Mouse (Mus musculus) T-helper 17 cell (primary cell): ENCODE measurements around the gene Pglyrp2.

Source experiments
- in situ Hi-C, 2 experiments: fragments of 300-600 bp; cut with MboI, MseI; formaldehyde crosslinking; loops; 1 replicate in 1 of 2; 2 replicates in 1 of 2; pipeline ENCODE4 v1.15.1; 2025; ENCODE audit warnings: high pct_unique_total_duplicates in 2 of 2

Pglyrp2 gene

GRCm38 (mm10) chr17:32402779-32403157 lies 21.2 kb downstream of the Pglyrp2 start:
- in situ Hi-C loops = no loop called here

DNA sequence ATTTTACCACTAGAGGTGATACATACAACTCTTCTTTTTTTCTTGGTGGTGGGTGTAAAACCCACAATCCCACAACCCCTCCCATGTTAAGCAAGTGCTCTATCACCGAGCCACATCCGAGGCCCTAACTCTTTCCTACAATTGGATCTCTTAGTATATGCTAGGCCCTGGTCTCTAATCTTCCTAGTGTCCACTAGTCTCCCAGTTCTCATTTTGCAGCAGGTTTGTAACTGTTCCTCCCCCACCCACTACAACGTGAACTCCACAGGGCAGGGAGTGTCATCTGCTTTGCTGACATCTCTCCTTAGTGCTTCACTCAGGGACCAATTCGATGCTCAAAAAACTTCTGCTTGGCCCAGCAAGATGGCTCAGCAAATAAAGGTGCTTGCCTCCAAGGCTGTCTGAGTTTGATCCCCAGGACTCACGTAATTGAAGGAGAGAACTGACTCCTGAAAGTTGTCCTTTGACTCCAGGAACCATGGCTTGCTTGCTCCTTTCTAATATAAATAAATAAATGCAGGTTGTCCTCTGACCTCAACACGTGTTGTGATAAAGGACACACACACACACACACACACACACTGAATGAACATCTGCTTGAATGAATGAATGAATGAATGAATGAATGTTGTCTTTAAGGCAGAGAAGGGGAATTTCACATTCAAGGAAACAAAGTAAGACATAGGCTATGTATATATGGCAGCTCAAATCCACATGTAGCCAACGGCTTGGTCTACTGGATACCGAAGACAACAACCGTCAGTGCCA lies 21.8 kb downstream of the Pglyrp2 start:
- in situ Hi-C loops = no loop called here

DNA sequence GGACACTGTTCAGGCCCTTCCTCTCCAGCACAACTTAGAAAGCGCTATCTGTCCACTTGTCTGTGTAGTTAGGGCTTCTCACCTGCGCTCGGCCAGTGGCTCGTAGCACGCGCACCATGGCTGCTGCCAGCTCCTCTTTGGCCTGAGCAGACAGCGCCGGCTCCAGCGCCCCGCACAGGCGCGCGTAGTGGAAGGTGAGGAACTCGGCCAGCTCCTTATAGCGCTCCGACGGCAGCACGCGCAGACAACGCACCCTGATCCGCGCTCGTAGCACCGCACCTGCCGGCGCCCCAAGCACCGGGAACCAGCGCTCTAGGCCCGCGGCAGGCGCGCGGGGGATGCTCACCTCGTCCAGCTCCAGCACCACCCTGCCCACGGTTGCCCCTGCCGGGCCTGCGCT lies 27.7 kb downstream of the Pglyrp2 start:
- in situ Hi-C loops = loop anchor here in 1 of 2 experiments (5.0 kb wide), 1 partner anchor 39 kb away; no protein-coding TSS in a partner anchor

GRCm38 (mm10) chr17:32393944-32394343 lies 30.0 kb downstream of the Pglyrp2 start:
- in situ Hi-C loops = no loop called here

- in situ Hi-C loops = loop anchor here in 1 of 2 experiments (5.0 kb wide), 1 partner anchor 103 kb away; no protein-coding TSS in a partner anchor
Measured at GRCm38 (mm10) chr17:32389101-32389659, 34.8 kb downstream of the Pglyrp2 start, which contains the start of gene Wiz. TSS of gene Wiz (minus strand) at chr17:32389439.

DNA sequence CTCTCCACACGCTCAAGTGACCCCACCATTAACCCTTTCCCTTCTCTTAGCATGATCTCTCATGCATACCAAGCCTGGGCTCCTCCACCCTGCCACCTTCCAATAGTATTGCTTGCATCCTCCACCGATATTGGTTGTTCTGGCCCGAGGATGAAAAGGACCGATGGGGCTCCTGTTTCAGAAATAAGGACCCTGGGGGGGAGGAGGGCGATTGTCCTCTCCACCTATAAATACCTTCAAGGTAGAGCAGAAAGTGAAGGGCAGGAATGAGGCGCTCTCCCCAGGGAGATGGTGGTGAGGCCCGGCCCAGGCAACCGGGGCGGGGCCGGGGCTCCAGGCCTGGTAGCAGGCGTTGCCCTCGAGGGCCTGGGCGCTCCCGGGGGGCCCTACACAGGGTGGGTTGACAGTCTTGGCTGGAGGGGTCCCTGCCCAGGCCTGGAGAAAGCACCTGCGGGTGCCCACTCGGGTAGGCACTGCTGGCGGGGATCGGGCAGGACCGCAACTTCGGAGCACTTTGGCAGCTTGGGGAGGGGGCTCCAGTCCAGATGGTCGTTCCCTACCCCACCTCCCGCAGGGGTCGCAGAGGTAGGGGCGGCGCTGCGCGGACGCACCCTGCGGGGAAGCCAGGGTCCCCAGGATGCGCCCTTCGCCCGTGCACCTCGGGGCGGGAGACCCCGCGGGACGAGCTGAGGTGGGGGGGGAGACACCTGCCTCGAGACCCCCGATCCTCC lies 35.4 kb downstream of the Pglyrp2 start:
- in situ Hi-C loops = loop anchor here in 1 of 2 experiments (5.0 kb wide), 1 partner anchor 104 kb away; no protein-coding TSS in a partner anchor

DNA sequence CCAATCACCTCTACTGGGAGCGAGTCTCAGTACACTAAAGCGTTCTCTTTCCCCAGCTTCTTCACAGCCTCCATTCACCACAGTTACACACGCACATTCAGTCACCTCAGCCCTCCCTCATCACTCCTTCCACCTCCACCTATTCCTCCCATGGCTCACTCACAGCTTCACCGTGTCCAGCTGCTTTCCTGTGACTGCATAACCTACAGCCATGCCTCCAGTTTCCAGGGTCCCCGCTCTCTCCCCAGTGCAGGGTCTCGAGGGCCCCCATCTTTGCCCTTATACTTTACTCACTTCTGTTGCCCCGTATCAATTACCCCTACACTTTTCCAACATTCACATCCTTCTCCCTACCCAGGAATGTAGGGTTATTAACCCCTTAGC lies 36.0 kb downstream of the Pglyrp2 start:
- in situ Hi-C loops = loop anchor here in 1 of 2 experiments (5.0 kb wide), 1 partner anchor 104 kb away; no protein-coding TSS in a partner anchor

DNA sequence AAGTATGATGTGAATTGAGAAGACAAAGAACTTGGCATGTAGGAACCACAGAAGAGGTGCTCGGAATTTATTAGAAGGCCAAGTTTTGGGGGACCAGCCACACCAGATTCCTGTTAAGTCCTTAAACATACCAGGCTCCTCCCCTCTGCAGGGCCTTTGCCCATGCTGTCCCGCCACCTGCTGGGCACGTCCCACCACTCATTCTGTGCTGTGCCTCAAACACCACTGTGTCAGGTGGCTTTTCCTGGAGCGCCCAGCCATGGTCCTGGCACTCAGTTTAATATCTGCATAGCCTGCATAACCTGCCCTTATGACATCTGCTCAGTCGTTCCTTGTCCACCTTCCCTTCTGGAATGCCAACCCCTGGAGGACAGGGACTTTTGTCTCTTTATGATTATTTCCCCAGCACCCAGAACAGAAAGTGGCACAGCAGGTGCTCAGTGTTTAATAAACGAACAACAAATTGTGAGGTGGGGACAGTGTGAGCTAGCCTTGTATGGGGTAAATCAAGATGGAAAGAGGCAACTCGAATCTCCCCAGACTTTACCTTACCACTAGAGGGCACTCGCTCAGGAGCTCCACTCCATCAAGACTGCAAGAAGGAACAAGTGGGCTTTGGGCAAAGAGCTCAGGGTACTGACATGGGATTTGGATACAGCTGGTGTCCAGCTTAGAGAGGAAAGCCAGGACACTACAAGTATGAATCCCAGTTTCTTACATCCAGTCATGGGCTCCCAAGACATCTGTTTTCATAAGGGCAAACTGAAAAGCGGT lies 37.1 kb downstream of the Pglyrp2 start:
- in situ Hi-C loops = loop anchor here in 1 of 2 experiments (5.0 kb wide), 1 partner anchor 105 kb away; no protein-coding TSS in a partner anchor

- in situ Hi-C loops = no loop called here
Measured at GRCm38 (mm10) chr17:32383661-32384060, 40.3 kb downstream of the Pglyrp2 start.

DNA sequence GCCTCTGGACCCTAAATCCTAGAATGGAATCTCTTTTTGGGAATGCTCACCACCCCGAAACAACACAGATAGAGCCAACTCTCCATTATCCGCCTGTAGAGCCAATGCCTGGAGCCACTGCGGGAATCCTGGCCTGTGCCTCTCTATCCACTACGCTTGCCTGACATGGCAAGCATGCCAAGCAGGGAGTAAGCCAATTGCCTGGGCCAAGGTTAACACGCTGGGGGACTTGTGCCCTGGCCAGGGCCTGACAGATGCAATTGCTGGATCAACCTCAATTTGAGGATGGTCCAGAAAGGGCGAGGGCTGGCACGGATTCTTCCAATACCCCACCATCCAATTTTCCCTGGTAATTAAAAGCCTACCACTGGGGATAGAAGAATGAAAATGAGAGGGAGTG lies 41.4 kb downstream of the Pglyrp2 start:
- in situ Hi-C loops = no loop called here

DNA sequence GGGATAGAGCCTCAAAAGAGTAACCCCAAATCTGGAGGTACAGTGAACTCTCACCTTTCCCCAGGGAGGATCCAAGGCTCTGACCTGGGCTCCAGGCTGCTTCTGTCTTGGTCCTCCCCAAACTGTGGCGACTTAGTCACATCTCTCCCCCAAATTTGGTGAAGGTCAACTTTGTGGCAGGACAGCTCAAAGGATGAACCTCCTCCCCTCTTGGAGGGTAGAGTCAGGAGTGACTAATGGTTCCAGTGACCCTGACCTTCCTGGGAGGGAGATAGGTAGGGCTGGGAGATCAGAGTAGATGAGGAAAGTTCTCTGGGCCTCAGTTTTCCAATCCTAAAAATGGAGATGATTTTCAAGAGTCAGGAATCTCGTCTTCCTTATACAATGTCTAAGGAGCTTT lies 45.2 kb downstream of the Pglyrp2 start:
- in situ Hi-C loops = no loop called here

DNA sequence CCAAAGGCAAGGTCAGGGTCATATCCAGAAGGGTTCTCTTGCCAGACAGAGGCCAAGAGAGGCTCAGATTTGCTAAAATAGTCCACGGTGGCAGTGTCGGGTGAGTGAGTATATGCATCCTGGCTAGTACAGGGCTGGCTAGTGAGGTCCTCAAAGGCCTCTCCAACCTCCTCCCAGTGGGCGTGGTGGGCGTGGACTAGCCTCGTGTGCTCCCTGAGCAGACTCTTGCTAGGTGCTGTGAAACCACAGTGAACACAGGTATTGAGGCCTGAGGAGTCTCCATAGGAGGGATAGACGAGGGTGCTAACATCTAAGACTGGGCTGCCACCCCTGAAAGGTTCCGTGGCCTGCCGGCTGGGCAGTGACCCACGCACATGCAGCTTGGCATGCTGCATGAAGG lies 46.8 kb downstream of the Pglyrp2 start:
- in situ Hi-C loops = no loop called here

- in situ Hi-C loops = no loop called here
Measured at GRCm38 (mm10) chr17:32376475-32376874, 47.5 kb downstream of the Pglyrp2 start.

DNA sequence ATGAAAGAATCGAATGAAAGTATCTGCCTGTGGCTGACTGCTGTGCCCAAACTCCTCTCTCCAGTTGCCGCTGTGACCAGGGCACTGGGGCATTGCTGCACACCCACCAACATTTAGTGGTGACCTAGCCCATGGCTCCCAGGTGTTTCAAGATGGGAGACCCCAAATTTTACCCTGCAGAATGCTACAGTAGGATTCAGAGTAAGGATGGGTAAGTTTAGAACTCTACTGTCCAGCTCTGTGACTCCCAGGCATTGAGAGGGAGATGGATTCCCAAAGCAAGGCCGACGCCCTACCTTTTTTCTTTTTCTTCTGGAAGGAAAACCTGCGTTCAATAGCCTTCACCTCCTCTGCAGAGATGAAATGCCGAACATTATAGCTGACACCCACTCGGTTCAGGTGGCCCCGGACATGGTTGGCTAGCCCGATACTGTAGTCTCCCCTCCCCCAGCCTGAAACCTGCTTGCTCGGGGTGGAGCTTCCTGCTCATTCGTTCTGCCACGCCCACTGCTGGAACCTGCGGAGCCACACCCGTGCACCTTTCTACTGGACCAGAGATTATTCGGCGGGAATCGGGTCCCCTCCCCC lies 54.9 kb downstream of the Pglyrp2 start:
- in situ Hi-C loops = no loop called here

DNA sequence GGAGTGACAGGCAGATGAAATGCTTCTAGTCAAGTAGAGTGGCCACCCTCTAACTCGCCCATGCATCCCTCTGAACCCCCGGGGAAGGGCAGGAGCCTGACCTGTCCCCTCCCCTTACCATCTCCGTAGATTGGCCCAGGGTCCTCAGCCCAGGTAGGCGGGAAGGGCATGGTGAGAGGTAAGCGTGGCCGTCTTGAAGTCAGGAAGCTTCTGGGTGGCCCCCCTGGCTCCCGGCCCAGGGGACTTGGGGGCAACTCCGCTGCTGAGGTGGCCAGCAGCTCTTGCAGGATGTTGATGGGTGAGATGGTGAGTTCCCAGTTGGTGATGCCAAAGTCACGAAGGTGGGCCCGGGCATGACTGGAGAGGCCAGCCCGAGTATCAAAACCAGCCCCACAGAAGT lies 56.3 kb downstream of the Pglyrp2 start:
- in situ Hi-C loops = no loop called here

GRCm38 (mm10) chr17:32365296-32365695 lies 58.7 kb downstream of the Pglyrp2 start:
- in situ Hi-C loops = no loop called here

- in situ Hi-C loops = loop anchor here in 1 of 2 experiments (5.0 kb wide), 1 partner anchor 43 kb away; the partner anchor contains the start of gene Akap8
Measured at GRCm38 (mm10) chr17:32364850-32365249, 59.1 kb downstream of the Pglyrp2 start.

- in situ Hi-C loops = loop anchor here in 1 of 2 experiments (5.0 kb wide), 1 partner anchor 42 kb away; the partner anchor contains the start of gene Akap8
Measured at GRCm38 (mm10) chr17:32364331-32364730, 59.6 kb downstream of the Pglyrp2 start.

DNA sequence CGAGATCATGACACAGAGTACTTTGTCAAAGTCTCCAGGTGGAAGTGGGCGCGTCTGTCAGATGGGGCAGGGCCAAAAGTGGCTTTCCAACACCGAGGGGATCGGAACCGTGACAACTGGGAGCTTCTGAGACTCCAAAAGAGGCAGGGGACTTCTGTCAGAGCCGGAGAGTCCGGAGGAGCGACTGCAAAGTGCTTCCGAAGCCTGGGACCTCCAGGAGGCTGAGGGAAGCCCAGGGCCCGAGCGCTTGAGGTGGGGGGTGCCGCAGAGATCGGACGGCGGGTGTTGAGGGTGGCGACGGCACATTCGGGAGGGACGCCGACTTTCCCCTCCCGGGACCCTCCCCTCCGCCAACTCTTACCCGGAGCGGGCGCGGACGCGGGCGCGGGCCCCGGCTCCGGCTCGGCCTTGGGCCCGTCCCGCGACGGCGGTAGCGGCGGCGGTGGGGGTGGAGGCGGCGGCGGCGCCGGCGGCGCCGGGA lies 60.1 kb downstream of the Pglyrp2 start:
- in situ Hi-C loops = loop anchor here in 1 of 2 experiments (5.0 kb wide), 1 partner anchor 42 kb away; the partner anchor contains the start of gene Akap8

- in situ Hi-C loops = loop anchor here in 1 of 2 experiments (5.0 kb wide), 1 partner anchor 40 kb away; the partner anchor contains the start of gene Akap8
Measured at GRCm38 (mm10) chr17:32362686-32363085, 61.3 kb downstream of the Pglyrp2 start.
